Mouse (Mus musculus): Measurements from ENCODE around the gene Babam2. TPM values are rescaled to one million over a fixed set of nuclear protein-coding genes. Genes with fewer than 3 reads are reported as not detected.

Gene Babam2
- total and polyA plus RNA-seq, 2 experiments from 2014 or later: 30.9 to 58.9 TPM

GRCm38 (mm10) chr5:32055676-32056075 is 358.2 kb downstream of the Babam2 start:
- no peak overlapping the region for H3K9ac ChIP-seq (replicated peaks; ENCODE audit: low read length, poor library complexity, severe bottlenecking)
- no peak for TF ChIP-seq CTCF (IDR thresholded peaks at IDR 0.05)
- no peak overlapping the region for H3K4me3 ChIP-seq (ENCODE audit: low read depth, low read length)
- no peak for ATAC-seq (ENCODE audit: low FRiP score)
- no peaks in the 10 kb centered on the region for H3K36me3 ChIP-seq (ENCODE audit: insufficient read depth, low read length)
- H3K4me1 ChIP-seq (ENCODE audit: insufficient read depth, low read length): no peaks in the 10 kb centered on the region
- no peak for DNase-seq (ENCODE audit: low spot score)
- 76% methylated on average over 3 of the region's 3 CpGs for WGBS
- no peak overlapping the region for H3K27ac ChIP-seq (ENCODE audit: low read depth, low read length)
- no peak overlapping the region for H3K4me2 ChIP-seq (ENCODE audit: low read depth, low read length, poor library complexity, severe bottlenecking)
- H3K9me3 ChIP-seq (ENCODE audit: low read length): no peaks in the 10 kb centered on the region
- no peaks in the 10 kb centered on the region for H3K27me3 ChIP-seq (ENCODE audit: insufficient read depth, low read length)

- no peaks in the 10 kb centered on the region for H3K36me3 ChIP-seq (ENCODE audit: insufficient read depth, low read length)
- H3K4me1 ChIP-seq (ENCODE audit: insufficient read depth, low read length): no peaks in the 10 kb centered on the region
- H3K4me2 ChIP-seq (ENCODE audit: low read depth, low read length, poor library complexity, severe bottlenecking): no peak overlapping the region
- H3K9ac ChIP-seq (replicated peaks; ENCODE audit: low read length, poor library complexity, severe bottlenecking): no peak overlapping the region
- H3K27ac ChIP-seq (ENCODE audit: low read depth, low read length): no peak overlapping the region
- no peak overlapping the region for H3K4me3 ChIP-seq (ENCODE audit: low read depth, low read length)
- 63% methylated on average over 1 of the region's 1 CpGs for WGBS
- no peaks in the 10 kb centered on the region for H3K9me3 ChIP-seq (ENCODE audit: low read length)
- DNase-seq (ENCODE audit: low spot score) (no peak), ATAC-seq (ENCODE audit: low FRiP score) (no peak)
- no peak for TF ChIP-seq CTCF (IDR thresholded peaks at IDR 0.05)
- no peaks in the 10 kb centered on the region for H3K27me3 ChIP-seq (ENCODE audit: insufficient read depth, low read length)
These were observed 358.6 kb downstream of the Babam2 start for GRCm38 (mm10) chr5:32056126-32056525.

GRCm38 (mm10) chr5:32058481-32059253 is 361.2 kb downstream of the Babam2 start:
- no peak for ATAC-seq (ENCODE audit: low FRiP score)
- Histone ChIP-seq H3K9ac (replicated peaks; ENCODE audit: low read length, poor library complexity, severe bottlenecking) (no peak overlapping the region), H3K9me3 (ENCODE audit: low read length) (no peaks in the 10 kb centered on the region)

GRCm38 (mm10) chr5:32059254-32059796 is 361.8 kb downstream of the Babam2 start:
- DNase-seq (ENCODE audit: low spot score): no peak
- no peaks in the 10 kb centered on the region for H3K36me3 ChIP-seq (ENCODE audit: insufficient read depth, low read length)
- no peak overlapping the region for H3K4me3 ChIP-seq (ENCODE audit: low read depth, low read length)
- TF ChIP-seq CTCF (IDR thresholded peaks at IDR 0.05): no peak
- no peaks in the 10 kb centered on the region for H3K9me3 ChIP-seq (ENCODE audit: low read length)
- no peak for ATAC-seq (ENCODE audit: low FRiP score)
- 70% methylated on average over 8 of the region's 8 CpGs for whole genome bisulfite sequencing
- H3K27me3 ChIP-seq (ENCODE audit: insufficient read depth, low read length): no peaks in the 10 kb centered on the region
- no peak overlapping the region for H3K27ac ChIP-seq (ENCODE audit: low read depth, low read length)
- no peak overlapping the region for H3K4me2 ChIP-seq (ENCODE audit: low read depth, low read length, poor library complexity, severe bottlenecking)
- H3K9ac ChIP-seq (replicated peaks; ENCODE audit: low read length, poor library complexity, severe bottlenecking): no peak overlapping the region
- H3K4me1 ChIP-seq (ENCODE audit: insufficient read depth, low read length): no peaks in the 10 kb centered on the region

More at GRCm38 (mm10) chr5:32058481-32059253, 361.2 kb downstream of the Babam2 start:
- no peak overlapping the region for H3K4me3 ChIP-seq (ENCODE audit: low read depth, low read length)
- H3K4me1 ChIP-seq (ENCODE audit: insufficient read depth, low read length): no peaks in the 10 kb centered on the region
- H3K36me3 ChIP-seq (ENCODE audit: insufficient read depth, low read length): no peaks in the 10 kb centered on the region
- WGBS: 76% methylated on average over 8 of the region's 8 CpGs
- H3K27me3 ChIP-seq (ENCODE audit: insufficient read depth, low read length): no peaks in the 10 kb centered on the region
- no peak for DNase-seq (ENCODE audit: low spot score)
- no peak overlapping the region for H3K4me2 ChIP-seq (ENCODE audit: low read depth, low read length, poor library complexity, severe bottlenecking)
- TF ChIP-seq CTCF (IDR thresholded peaks at IDR 0.05): no peak
- H3K27ac ChIP-seq (ENCODE audit: low read depth, low read length): no peak overlapping the region

- Histone ChIP-seq H3K9me3 (ENCODE audit: low read length) (no peaks in the 10 kb centered on the region), H3K27me3 (ENCODE audit: insufficient read depth, low read length) (no peaks in the 10 kb centered on the region), H3K4me3 (ENCODE audit: low read depth, low read length) (no peak overlapping the region), H3K4me1 (ENCODE audit: insufficient read depth, low read length) (no peaks in the 10 kb centered on the region), H3K4me2 (ENCODE audit: low read depth, low read length, poor library complexity, severe bottlenecking) (no peak overlapping the region), H3K9ac (replicated peaks; ENCODE audit: low read length, poor library complexity, severe bottlenecking) (no peak overlapping the region), H3K27ac (ENCODE audit: low read depth, low read length) (no peak overlapping the region), H3K36me3 (ENCODE audit: insufficient read depth, low read length) (no peaks in the 10 kb centered on the region)
- DNase-seq (ENCODE audit: low spot score): no peak
- no peak for ATAC-seq (ENCODE audit: low FRiP score)
- TF ChIP-seq CTCF (IDR thresholded peaks at IDR 0.05): no peak
- 96% methylated on average over 2 of the region's 2 CpGs for WGBS
These were observed 363.0 kb downstream of the Babam2 start for GRCm38 (mm10) chr5:32060485-32060884.

GRCm38 (mm10) chr5:32061854-32062253 is 364.4 kb downstream of the Babam2 start:
- TF ChIP-seq CTCF (IDR thresholded peaks at IDR 0.05): no peak
- no peak overlapping the region for H3K4me2 ChIP-seq (ENCODE audit: low read depth, low read length, poor library complexity, severe bottlenecking)
- 97% methylated on average over 1 of the region's 1 CpGs for WGBS
- no peak overlapping the region for H3K27ac ChIP-seq (ENCODE audit: low read depth, low read length)
- H3K36me3 ChIP-seq (ENCODE audit: insufficient read depth, low read length): no peaks in the 10 kb centered on the region
- H3K4me3 ChIP-seq (ENCODE audit: low read depth, low read length): no peak overlapping the region
- ATAC-seq (ENCODE audit: low FRiP score) (no peak), DNase-seq (ENCODE audit: low spot score) (no peak)
- H3K9me3 ChIP-seq (ENCODE audit: low read length): no peaks in the 10 kb centered on the region
- H3K4me1 ChIP-seq (ENCODE audit: insufficient read depth, low read length): no peaks in the 10 kb centered on the region
- H3K9ac ChIP-seq (replicated peaks; ENCODE audit: low read length, poor library complexity, severe bottlenecking): no peak overlapping the region
- no peaks in the 10 kb centered on the region for H3K27me3 ChIP-seq (ENCODE audit: insufficient read depth, low read length)
